Comparison of ENCODE assay signal across 22 mouse cellular contexts in genomic region chr7:51894133-51894801, GRCm38 (mm10).
"Had no signal": no experiment of that assay in that cellular context is flagged by ENCODE, and none has a peak within 500 bp of the region (broad histone marks: within the 10 kb centered on the region; RNA-seq: fewer than 3 reads in every experiment).

No protein-coding gene starts in this region.

- DNase-seq: kidney, adult 11 months; kidney, adult 9 months; kidney, postnatal 14 days; kidney, postnatal 4 days; layer of hippocampus, postnatal 36 days; left cerebral cortex, postnatal 4 days; liver, postnatal 0 days; lung, embryonic 14.5 days; retina, postnatal 1 day; right cerebral cortex, postnatal 25 days; spleen, adult 18-20 months; thymus, postnatal 25 days had no signal

- H3K4me1 ChIP-seq: midbrain, embryonic 12.5 days; midbrain, embryonic 15.5 days; neural tube, embryonic 12.5 days; neural tube, embryonic 15.5 days; stomach, embryonic 15.5 days had no signal

- H3K9me3 ChIP-seq: midbrain, embryonic 12.5 days; midbrain, embryonic 15.5 days; neural tube, embryonic 12.5 days; neural tube, embryonic 15.5 days; stomach, embryonic 15.5 days had no signal

- ATAC-seq: liver, postnatal 0 days; lung, postnatal 0 days; midbrain, embryonic 15.5 days had no signal

- H3K4me2 ChIP-seq: liver, embryonic 11.5 days; lung, embryonic 14.5 days; midbrain, embryonic 12.5 days; midbrain, embryonic 15.5 days; neural tube, embryonic 12.5 days; neural tube, embryonic 15.5 days; stomach, embryonic 15.5 days had no signal

- H3K9ac ChIP-seq: liver, embryonic 14.5 days; liver, postnatal 0 days; lung, embryonic 14.5 days; midbrain, embryonic 12.5 days; midbrain, embryonic 15.5 days; neural tube, embryonic 12.5 days; neural tube, embryonic 15.5 days; stomach, embryonic 15.5 days had no signal

- H3K4me3 ChIP-seq: layer of hippocampus, adult 2 months; midbrain, embryonic 12.5 days; midbrain, embryonic 15.5 days; neural tube, embryonic 12.5 days; neural tube, embryonic 15.5 days; stomach, embryonic 15.5 days had no signal

- H3K27me3 ChIP-seq: midbrain, embryonic 12.5 days; midbrain, embryonic 15.5 days; neural tube, embryonic 12.5 days; neural tube, embryonic 15.5 days; stomach, embryonic 15.5 days had no signal

- H3K27ac ChIP-seq: layer of hippocampus, adult 2 months; liver, embryonic 14.5 days; macrophage; midbrain, embryonic 12.5 days; midbrain, embryonic 15.5 days; neural tube, embryonic 12.5 days; neural tube, embryonic 15.5 days; stomach, embryonic 15.5 days had no signal

- H3K36me3 ChIP-seq: midbrain, embryonic 12.5 days; midbrain, embryonic 15.5 days; neural tube, embryonic 12.5 days; neural tube, embryonic 15.5 days; stomach, embryonic 15.5 days had no signal
